Mouse (Mus musculus): Measurements from ENCODE around the gene Itfg2. TPM values are rescaled to one million over a fixed set of nuclear protein-coding genes. Genes with fewer than 3 reads are reported as not detected.

Gene Itfg2
- polyA plus RNA-seq, 1 experiment: 16.3 TPM

DNA sequence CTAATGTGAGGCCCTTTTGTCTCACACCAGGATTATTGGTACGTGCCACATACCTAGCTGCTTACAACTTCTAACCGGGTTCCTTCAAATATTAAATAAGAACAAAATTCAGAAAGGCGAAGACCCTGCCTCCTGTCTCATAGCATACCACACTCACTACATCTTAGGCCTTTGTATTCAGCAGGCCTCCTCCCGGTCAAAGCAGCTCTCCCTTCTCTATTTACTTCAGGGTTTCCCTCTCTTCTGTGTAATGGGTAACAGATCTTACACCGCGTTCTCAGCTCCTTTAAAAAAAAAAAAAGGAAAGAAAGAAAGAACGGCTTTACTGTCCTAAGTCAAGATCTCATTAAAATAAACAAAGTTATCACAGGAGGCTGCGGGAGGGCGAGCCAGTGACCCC, 62.8 kb downstream of the Itfg2 start:
- Histone ChIP-seq H3K27ac (ENCODE audit: insufficient read depth, low read length) (peak overlapping the region; percentile 80; the same call in 1 of the 2 replicates), H3K9ac (ENCODE audit: low read depth, poor library complexity, severe bottlenecking) (peak overlapping the region; percentile 98), H3K4me1 (ENCODE audit: control insufficient read depth, insufficient read depth, low read length) (no peaks in the 10 kb centered on the region), H3K27me3 (ENCODE audit: control insufficient read depth, insufficient read depth, low read length, poor library complexity, severe bottlenecking) (no peaks in the 10 kb centered on the region), H3K36me3 (ENCODE audit: control insufficient read depth, insufficient read depth, low read length, poor library complexity, severe bottlenecking) (peaks cover 30% of the 10 kb centered on the region), H3K9me3 (replicated peaks; ENCODE audit: control insufficient read depth, insufficient read depth, low read length, poor library complexity, severe bottlenecking) (no peaks in the 10 kb centered on the region), H3K4me3 (ENCODE audit: low read depth, low read length) (peak overlapping the region; percentile 99)
- no peak for TF ChIP-seq EP300 (IDR thresholded peaks at IDR 0.05; ENCODE audit: insufficient read depth, low read depth, low read length)
- no peak for TF ChIP-seq POLR2A (IDR thresholded peaks at IDR 0.05; ENCODE audit: insufficient read depth, low read length)
- TF ChIP-seq CTCF (IDR thresholded peaks at IDR 0.05; ENCODE audit: low read depth, low read length): no peak

Other genes with a start within 250 kb of the Itfg2 start
- gene Tead4, start 124.1 kb downstream of the Itfg2 start, polyA plus RNA-seq (2011; ENCODE audit: insufficient read depth, insufficient read length, low read depth, missing spikeins): 29.9 and 31.8 TPM in 2 replicates
- gene Tulp3, start 69.1 kb downstream of the Itfg2 start, polyA plus RNA-seq (2011; ENCODE audit: insufficient read depth, insufficient read length, low read depth, missing spikeins): 49.1 and 57.4 TPM in 2 replicates
- gene Rhno1, start 62.0 kb downstream of the Itfg2 start, polyA plus RNA-seq (2011; ENCODE audit: insufficient read depth, insufficient read length, low read depth, missing spikeins): 65.0 and 71.9 TPM in 2 replicates
- gene Foxm1, start 62.0 kb downstream of the Itfg2 start, polyA plus RNA-seq (2011; ENCODE audit: insufficient read depth, insufficient read length, low read depth, missing spikeins): 68.7 and 69.2 TPM in 2 replicates
- not detected in 2 replicates for gene Tex52, start 49.5 kb downstream of the Itfg2 start, polyA plus RNA-seq (2011; ENCODE audit: insufficient read depth, insufficient read length, low read depth, missing spikeins)
- gene Gm44596, start 49.4 kb downstream of the Itfg2 start, polyA plus RNA-seq (2011; ENCODE audit: insufficient read depth, insufficient read length, low read depth, missing spikeins): not detected in 2 replicates
- gene Nrip2, start 25.6 kb downstream of the Itfg2 start, polyA plus RNA-seq (2011; ENCODE audit: insufficient read depth, insufficient read length, low read depth, missing spikeins): not detected in 2 replicates
- gene Fkbp4, start 13.7 kb upstream of the Itfg2 start, polyA plus RNA-seq (2011; ENCODE audit: insufficient read depth, insufficient read length, low read depth, missing spikeins): 411 and 413 TPM in 2 replicates
- gene Pzp, start 101.8 kb upstream of the Itfg2 start, polyA plus RNA-seq (2011; ENCODE audit: insufficient read depth, insufficient read length, low read depth, missing spikeins): 0.94 and 2.6 TPM in 2 replicates
- not detected in 2 replicates for gene A2ml1, start 156.7 kb upstream of the Itfg2 start, polyA plus RNA-seq (2011; ENCODE audit: insufficient read depth, insufficient read length, low read depth, missing spikeins)
- not detected in 2 replicates for gene Klrb1a, start 198.6 kb upstream of the Itfg2 start, polyA plus RNA-seq (2011; ENCODE audit: insufficient read depth, insufficient read length, low read depth, missing spikeins)
- gene Clec2h, start 237.5 kb upstream of the Itfg2 start, polyA plus RNA-seq (2011; ENCODE audit: insufficient read depth, insufficient read length, low read depth, missing spikeins): not detected in 2 replicates

Data from ES-Bruce4 (cell line).